Mouse (Mus musculus) thymus, postnatal 14 days (tissue): ENCODE results near the gene Cacybp.

ENCODE experiments used
- DNase-seq: peaks from one replicate; pipeline ENCODE4 v3.0.0; 2021

The Cacybp gene

DNA sequence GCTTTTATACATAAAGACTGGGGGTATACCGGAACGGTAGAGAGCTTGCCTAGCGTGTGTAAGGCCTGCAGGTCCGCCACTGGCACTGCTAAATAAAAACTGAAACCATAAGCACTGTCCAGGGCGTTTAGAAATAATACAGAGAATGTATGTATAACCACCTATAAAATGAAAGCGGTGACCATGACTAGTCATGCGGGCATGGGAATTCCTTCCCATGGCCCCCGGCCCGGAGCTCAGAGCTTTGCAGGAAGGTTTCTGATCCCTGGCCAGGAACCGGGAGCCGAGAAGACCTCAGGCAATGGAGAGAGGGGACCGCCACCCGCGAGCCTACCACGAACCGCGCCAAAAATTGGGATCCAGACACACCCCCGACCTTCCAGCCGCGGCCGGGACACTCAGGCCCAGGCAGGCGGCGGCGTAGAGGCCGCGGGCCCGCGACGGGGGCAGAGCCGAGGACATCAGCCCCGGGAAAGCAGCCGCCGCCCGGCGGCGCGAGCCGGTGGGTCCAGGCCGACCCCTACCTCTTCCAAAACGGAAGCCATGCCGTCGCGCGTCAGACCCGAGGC lies 468 bp downstream of the Cacybp start:
- DNase-seq, result no peak

DNA sequence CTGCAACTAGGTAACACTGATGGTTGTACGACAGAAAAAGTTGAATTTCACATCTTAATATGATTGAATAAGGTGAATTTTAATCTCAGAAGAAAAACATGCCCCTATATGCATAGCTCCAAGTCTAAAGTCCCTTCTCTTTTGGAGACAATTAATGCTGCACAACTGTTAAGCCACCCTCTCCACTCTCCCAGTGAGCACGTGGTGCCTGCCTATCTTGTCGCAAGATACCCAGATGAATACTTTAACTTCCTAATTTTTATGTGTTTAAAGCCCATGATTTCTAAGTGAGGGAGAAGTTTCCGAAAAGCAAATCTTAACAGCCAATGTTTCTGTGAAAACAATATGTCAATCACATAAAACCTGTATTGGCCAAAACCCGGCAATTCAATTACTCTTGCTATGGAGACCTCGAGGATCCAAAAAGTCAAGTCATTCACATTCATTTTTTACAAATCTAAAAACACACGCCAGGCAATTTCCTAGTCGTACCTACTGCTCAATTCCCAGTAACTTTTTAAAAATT lies 1.0 kb downstream of the Cacybp start:
- no peak for DNase-seq

DNA sequence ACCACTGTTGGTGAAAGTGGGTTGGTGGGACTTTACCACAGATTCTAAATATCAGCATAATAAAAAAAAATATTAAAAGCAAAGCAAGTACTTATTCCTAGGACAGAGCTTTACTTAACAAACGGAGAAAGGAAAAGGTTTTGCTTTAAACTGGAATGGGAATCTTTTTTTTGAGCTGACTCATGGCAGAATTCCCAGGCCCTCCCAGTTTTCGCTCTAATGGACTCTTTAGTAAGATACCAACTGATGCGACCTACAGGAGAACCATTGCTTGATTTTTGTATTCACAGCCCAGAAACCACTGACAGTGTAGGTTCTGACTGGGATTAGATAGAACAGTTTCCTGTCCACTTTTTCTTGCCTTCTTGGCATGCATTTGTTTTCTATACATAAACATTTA lies 2.1 kb downstream of the Cacybp start:
- DNase-seq, result no peak

- DNase-seq, result no peak
Observed at GRCm38 (mm10) chr1:160209844-160210243, 2.8 kb downstream of the Cacybp start.

- no peak for DNase-seq
Observed at GRCm38 (mm10) chr1:160205486-160205885, 7.2 kb downstream of the Cacybp start.

DNA sequence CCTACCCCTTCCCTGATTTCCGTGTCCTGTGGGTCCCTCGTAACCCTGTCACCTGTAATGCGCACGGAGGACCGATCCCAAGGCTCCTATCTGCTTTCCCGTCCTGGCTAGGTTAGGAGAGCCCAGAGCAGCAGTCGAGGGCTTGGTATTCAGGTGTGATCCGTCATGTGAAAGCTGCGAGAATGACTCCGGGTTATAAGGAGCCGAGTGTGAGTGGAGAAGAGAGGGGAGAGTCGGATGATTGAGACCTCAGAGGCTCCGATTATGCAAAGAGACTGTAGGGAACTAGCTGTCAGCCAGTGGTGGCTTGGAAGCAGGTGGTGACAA lies 17.4 kb downstream of the Cacybp start:
- no peak for DNase-seq

DNA sequence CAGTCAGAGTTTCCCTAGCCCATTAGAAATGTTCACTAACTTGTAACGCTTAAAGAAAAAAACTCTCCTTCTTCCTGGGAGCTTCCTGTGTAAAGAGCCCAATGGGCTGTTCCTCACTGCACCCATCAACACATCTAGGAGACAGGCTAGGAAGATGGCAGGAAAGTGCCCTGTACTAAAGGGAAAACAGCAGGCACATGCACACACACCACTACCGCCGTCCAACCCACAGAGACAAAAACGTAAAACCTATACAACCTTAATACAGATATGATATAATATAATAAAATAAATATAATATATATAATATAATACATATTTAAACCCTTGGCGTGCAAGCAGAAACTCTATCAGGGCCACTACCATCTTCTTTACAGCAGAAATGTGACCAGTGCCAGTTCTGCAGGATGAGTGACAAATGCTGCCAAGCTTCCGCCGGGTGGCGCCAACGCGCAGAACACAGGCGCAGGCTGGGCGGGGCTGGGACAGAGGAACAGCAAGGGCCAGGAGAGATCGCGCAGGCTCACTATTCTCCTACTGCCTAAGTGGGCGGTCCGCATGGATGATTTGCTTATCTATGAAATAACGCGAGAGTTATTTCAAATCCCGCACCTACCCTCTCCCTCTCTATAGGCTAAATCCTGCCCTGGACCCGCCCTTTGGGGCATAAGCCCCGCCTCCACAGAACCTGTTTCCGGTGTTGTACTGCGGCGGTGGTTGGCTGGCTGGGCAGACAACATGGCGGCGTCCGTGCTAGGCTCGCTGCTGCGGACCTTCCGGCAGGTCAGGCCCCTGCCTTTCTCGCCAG lies 17.9 kb downstream of the Cacybp start, which contains the start of gene Mrps14:
Gene Mrps14, plus strand, starts transcription at position 687 of the 808 bp plus-strand sequence.
- peak; percentile 99 for DNase-seq

GRCm38 (mm10) chr1:160184506-160184905 lies 28.2 kb downstream of the Cacybp start:
- peak; percentile 8 for DNase-seq

- no peak for DNase-seq
Observed at GRCm38 (mm10) chr1:160181216-160181615, 31.5 kb downstream of the Cacybp start.

- DNase-seq, result no peak
Observed at GRCm38 (mm10) chr1:160176903-160177302, 35.8 kb downstream of the Cacybp start.

- no peak for DNase-seq
Observed at GRCm38 (mm10) chr1:160166600-160166999, 46.1 kb downstream of the Cacybp start.

DNA sequence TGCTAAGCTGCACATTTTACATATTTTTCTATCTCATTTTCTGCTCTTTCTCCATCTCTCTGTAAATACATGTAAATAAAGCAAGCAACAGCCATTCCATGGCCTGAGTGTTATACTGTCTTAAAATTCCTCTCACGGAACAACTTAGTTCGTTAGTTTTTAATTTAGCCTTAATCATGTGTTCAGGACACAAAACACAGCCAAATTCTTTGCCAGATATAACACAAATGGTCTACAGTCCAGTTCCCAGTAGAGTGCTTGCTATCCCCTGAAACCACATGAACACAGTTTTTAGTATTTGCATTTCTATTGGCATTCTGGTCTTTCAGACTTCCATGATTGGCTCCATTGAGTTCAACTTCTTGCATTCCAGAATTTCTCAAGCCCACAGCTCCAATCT lies 54.5 kb downstream of the Cacybp start:
- no peak for DNase-seq

DNA sequence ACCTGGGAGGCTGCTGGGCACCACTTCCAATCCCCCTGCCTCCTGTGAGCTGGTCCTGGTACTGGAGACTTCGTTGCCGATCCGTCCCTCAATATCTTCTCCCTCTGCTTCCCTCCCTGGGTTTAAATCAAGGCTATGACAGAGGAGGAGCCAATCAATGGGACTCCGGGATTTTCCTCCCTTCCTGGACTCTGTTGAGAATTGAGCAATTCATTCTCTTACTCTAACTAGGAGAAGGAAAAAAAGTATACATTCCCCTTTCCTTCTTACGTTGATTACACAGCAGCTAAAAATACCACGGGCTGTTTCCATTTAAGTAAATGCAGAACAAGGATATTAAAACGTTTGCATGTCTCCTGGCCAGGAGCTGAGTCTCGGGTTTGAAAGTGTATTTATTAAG lies 59.2 kb downstream of the Cacybp start, which contains the start of gene Tnn:
Gene Tnn, minus strand, starts transcription at position 101 of the 400 bp plus-strand sequence.
- no peak for DNase-seq
